11 mouse cellular contexts compared by ENCODE assay signal in genomic region chr5:64358639-64359584, GRCm38 (mm10).
DNase-seq lines count a peak whose midpoint lies in the region; ATAC-seq lines count a peak whose summit lies in the region.
"Had no signal": no experiment of that assay in that cellular context is flagged by ENCODE, and none has a peak within 500 bp of the region (broad histone marks: within the 10 kb centered on the region; RNA-seq: fewer than 3 reads in every experiment).

No protein-coding gene starts in this region.

- H3K9me3 ChIP-seq in hindbrain, embryonic 16.5 days (ENCODE audit: control insufficient read depth, low read length) = no peaks in the 10 kb centered on the region
- no peaks in the 10 kb centered on the region for H3K9me3 ChIP-seq in hindbrain, embryonic 13.5 days
- no peaks in the 10 kb centered on the region for H3K9me3 ChIP-seq in embryonic facial prominence, embryonic 12.5 days
- no peaks in the 10 kb centered on the region for H3K9me3 ChIP-seq in limb, embryonic 13.5 days
- H3K9me3 ChIP-seq: neural tube, embryonic 13.5 days had no signal

- H3K36me3 ChIP-seq in hindbrain, embryonic 16.5 days (ENCODE audit: control insufficient read depth, insufficient read depth, low read length) = no peaks in the 10 kb centered on the region
- no peaks in the 10 kb centered on the region for H3K36me3 ChIP-seq in hindbrain, embryonic 13.5 days
- H3K36me3 ChIP-seq in embryonic facial prominence, embryonic 12.5 days = no peaks in the 10 kb centered on the region
- H3K36me3 ChIP-seq in limb, embryonic 13.5 days = no peaks in the 10 kb centered on the region
- H3K36me3 ChIP-seq: neural tube, embryonic 13.5 days had no signal

- DNase-seq in left cerebral cortex, postnatal 10 days (ENCODE audit: extremely low spot score in 1 of 2, low spot score in 2 of 2) = no peak
- no peak for DNase-seq in cerebellum, adult 9-10 months
- DNase-seq: spleen, adult 18-20 months had no signal

- intact Hi-C loops in left cerebral cortex, postnatal 10 days (cut with DNase I) = no loop called here

- ATAC-seq in hindbrain, embryonic 16.5 days = peak; percentile 43; the same call in 1 of the 2 replicates
- ATAC-seq in hindbrain, embryonic 13.5 days (ENCODE audit: low FRiP score) = no peak
- no peak for ATAC-seq in embryonic facial prominence, embryonic 12.5 days (ENCODE audit: insufficient number of reproducible peaks, insufficient read depth, low FRiP score, low TSS enrichment)
- no peak for ATAC-seq in limb, embryonic 13.5 days (ENCODE audit: low FRiP score, low read depth)

- no peak overlapping the region for H3K9ac ChIP-seq in hindbrain, embryonic 16.5 days (ENCODE audit: low read depth, low read length)
- no peak overlapping the region for H3K9ac ChIP-seq in hindbrain, embryonic 13.5 days
- H3K9ac ChIP-seq in embryonic facial prominence, embryonic 12.5 days = no peak overlapping the region
- H3K9ac ChIP-seq in limb, embryonic 13.5 days = no peak overlapping the region
- H3K9ac ChIP-seq: neural tube, embryonic 13.5 days had no signal

- no peaks in the 10 kb centered on the region for H3K27me3 ChIP-seq in hindbrain, embryonic 16.5 days (replicated peaks; ENCODE audit: control insufficient read depth, insufficient read depth, low read length)
- no peaks in the 10 kb centered on the region for H3K27me3 ChIP-seq in hindbrain, embryonic 13.5 days
- H3K27me3 ChIP-seq in embryonic facial prominence, embryonic 12.5 days = no peaks in the 10 kb centered on the region
- no peaks in the 10 kb centered on the region for H3K27me3 ChIP-seq in limb, embryonic 13.5 days
- H3K27me3 ChIP-seq: neural tube, embryonic 13.5 days had no signal

- WGBS in hindbrain, embryonic 16.5 days = 73% methylated on average over 18 of the region's 18 CpGs
- WGBS in hindbrain, embryonic 13.5 days = 76% methylated on average over 18 of the region's 18 CpGs
- 48% methylated on average over 18 of the region's 18 CpGs for WGBS in embryonic facial prominence, embryonic 12.5 days
- WGBS in limb, embryonic 13.5 days = 60% methylated on average over 18 of the region's 18 CpGs

- H3K4me3 ChIP-seq in hindbrain, embryonic 16.5 days (ENCODE audit: low read length) = no peak overlapping the region
- H3K4me3 ChIP-seq in hindbrain, embryonic 13.5 days = no peak overlapping the region
- H3K4me3 ChIP-seq in brown adipose tissue, adult 24 weeks (ENCODE audit: insufficient read depth, low read depth, low read length) = no peak overlapping the region
- H3K4me3 ChIP-seq in embryonic facial prominence, embryonic 12.5 days = no peak overlapping the region
- H3K4me3 ChIP-seq in limb, embryonic 13.5 days = no peak overlapping the region
- H3K4me3 ChIP-seq: erythroblast, embryonic 14.5 days; megakaryocyte, embryonic 14.5 days; neural tube, embryonic 13.5 days had no signal

- H3K27ac ChIP-seq in hindbrain, embryonic 16.5 days (ENCODE audit: low read depth, low read length) = no peak overlapping the region
- H3K27ac ChIP-seq in hindbrain, embryonic 13.5 days = no peak overlapping the region
- peak overlapping the region; percentile 78 for H3K27ac ChIP-seq in brown adipose tissue, adult 24 weeks (replicated peaks; ENCODE audit: low read depth, low read length)
- H3K27ac ChIP-seq in embryonic facial prominence, embryonic 12.5 days = peak overlapping the region; percentile 18; the same call in 1 of the 2 replicates
- peak overlapping the region; percentile 55; the same call in 1 of the 2 replicates for H3K27ac ChIP-seq in limb, embryonic 13.5 days
- H3K27ac ChIP-seq: neural tube, embryonic 13.5 days had no signal

- peaks cover 2% of the 10 kb centered on the region for H3K4me1 ChIP-seq in hindbrain, embryonic 16.5 days (ENCODE audit: control insufficient read depth, insufficient read depth, low read depth, low read length)
- H3K4me1 ChIP-seq in hindbrain, embryonic 13.5 days (replicated peaks) = peaks cover 6% of the 10 kb centered on the region
- H3K4me1 ChIP-seq in brown adipose tissue, adult 24 weeks (ENCODE audit: control insufficient read depth, insufficient read depth, insufficient read length, low read length) = peaks cover 19% of the 10 kb centered on the region
- H3K4me1 ChIP-seq in embryonic facial prominence, embryonic 12.5 days = peaks cover 15% of the 10 kb centered on the region
- peaks cover 18% of the 10 kb centered on the region for H3K4me1 ChIP-seq in limb, embryonic 13.5 days

- H3K4me2 ChIP-seq in hindbrain, embryonic 16.5 days (ENCODE audit: low read length) = no peak overlapping the region
- H3K4me2 ChIP-seq in hindbrain, embryonic 13.5 days = no peak overlapping the region
- no peak overlapping the region for H3K4me2 ChIP-seq in embryonic facial prominence, embryonic 12.5 days (replicated peaks)
- H3K4me2 ChIP-seq in limb, embryonic 13.5 days (replicated peaks) = no peak overlapping the region
- H3K4me2 ChIP-seq: neural tube, embryonic 13.5 days had no signal

Comparison
In these comparisons a context has a peak if more than half of its experiments do, and no peak if none do; other contexts are left out.
1. H3K27ac ChIP-seq: peak in brown adipose tissue, adult 24 weeks (single experiment), embryonic facial prominence, embryonic 12.5 days (single experiment) and limb, embryonic 13.5 days (single experiment); none in hindbrain, embryonic 16.5 days (single experiment) and hindbrain, embryonic 13.5 days (single experiment).